Mouse (Mus musculus): Measurements from ENCODE around the gene Noc2l. TPM values are rescaled to one million over a fixed set of nuclear protein-coding genes. Genes with fewer than 3 reads are reported as not detected.

Gene Noc2l
- polyA plus RNA-seq, 1 experiment from 2014 or later, result 78.0 TPM

- ATAC-seq (ENCODE audit: low FRiP score) (no peak), DNase-seq (ENCODE audit: low spot score) (no peak)
- 0 out of 2 replicates have a peak, but pooled peaks cover 3% of the 10 kb centered on the region for H3K4me1 ChIP-seq (replicated peaks; ENCODE audit: control insufficient read depth, insufficient read depth, low read length)
- no peaks in the 10 kb centered on the region for H3K9me3 ChIP-seq (ENCODE audit: control insufficient read depth, low read length)
- 88% methylated on average over 4 of the region's 4 CpGs for WGBS
- no peak overlapping the region for H3K27ac ChIP-seq (ENCODE audit: low read depth, low read length)
- no peaks in the 10 kb centered on the region for H3K27me3 ChIP-seq (ENCODE audit: control insufficient read depth, insufficient read depth, low read length)
- H3K4me2 ChIP-seq (replicated peaks; ENCODE audit: low read depth, low read length), result no peak overlapping the region
- no peak overlapping the region for H3K4me3 ChIP-seq (ENCODE audit: low read depth, low read length)
- H3K36me3 ChIP-seq (ENCODE audit: control insufficient read depth, insufficient read depth, low read length), result no peaks in the 10 kb centered on the region
- no peak overlapping the region for H3K9ac ChIP-seq (ENCODE audit: low read depth, low read length)
Measured at GRCm38 (mm10) chr4:156208872-156209271, 26.9 kb upstream of the Noc2l start.

GRCm38 (mm10) chr4:156209963-156210635, 25.7 kb upstream of the Noc2l start:
- ATAC-seq (ENCODE audit: low FRiP score) (no peak), DNase-seq (ENCODE audit: low spot score) (no peak)
- WGBS, result 81% methylated on average over 13 of the region's 13 CpGs
- no peak overlapping the region for H3K9ac ChIP-seq (ENCODE audit: low read depth, low read length)
- no peaks in the 10 kb centered on the region for H3K36me3 ChIP-seq (ENCODE audit: control insufficient read depth, insufficient read depth, low read length)
- H3K27ac ChIP-seq (ENCODE audit: low read depth, low read length), result no peak overlapping the region
- H3K4me3 ChIP-seq (ENCODE audit: low read depth, low read length), result no peak overlapping the region
- no peaks in the 10 kb centered on the region for H3K4me1 ChIP-seq (replicated peaks; ENCODE audit: control insufficient read depth, insufficient read depth, low read length)
- H3K27me3 ChIP-seq (ENCODE audit: control insufficient read depth, insufficient read depth, low read length), result no peaks in the 10 kb centered on the region
- H3K9me3 ChIP-seq (ENCODE audit: control insufficient read depth, low read length), result no peaks in the 10 kb centered on the region
- H3K4me2 ChIP-seq (replicated peaks; ENCODE audit: low read depth, low read length), result no peak overlapping the region

GRCm38 (mm10) chr4:156213134-156213533, 22.7 kb upstream of the Noc2l start:
- Histone ChIP-seq H3K4me1 (replicated peaks; ENCODE audit: control insufficient read depth, insufficient read depth, low read length) (no peaks in the 10 kb centered on the region), H3K4me3 (ENCODE audit: low read depth, low read length) (no peak overlapping the region), H3K27ac (ENCODE audit: low read depth, low read length) (no peak overlapping the region), H3K27me3 (ENCODE audit: control insufficient read depth, insufficient read depth, low read length) (no peaks in the 10 kb centered on the region), H3K4me2 (replicated peaks; ENCODE audit: low read depth, low read length) (no peak overlapping the region), H3K36me3 (ENCODE audit: control insufficient read depth, insufficient read depth, low read length) (no peaks in the 10 kb centered on the region), H3K9ac (ENCODE audit: low read depth, low read length) (no peak overlapping the region), H3K9me3 (ENCODE audit: control insufficient read depth, low read length) (no peaks in the 10 kb centered on the region)
- DNase-seq (ENCODE audit: low spot score) (no peak), ATAC-seq (ENCODE audit: low FRiP score) (no peak)
- 94% methylated on average over 13 of the region's 13 CpGs for WGBS

- Histone ChIP-seq H3K36me3 (ENCODE audit: control insufficient read depth, insufficient read depth, low read length) (no peaks in the 10 kb centered on the region), H3K4me2 (replicated peaks; ENCODE audit: low read depth, low read length) (no peak within 1 kb of the TSS), H3K4me3 (ENCODE audit: low read depth, low read length) (no peak within 1 kb of the TSS), H3K9me3 (ENCODE audit: control insufficient read depth, low read length) (no peaks in the 10 kb centered on the region), H3K9ac (ENCODE audit: low read depth, low read length) (no peak within 1 kb of the TSS), H3K27me3 (ENCODE audit: control insufficient read depth, insufficient read depth, low read length) (no peaks in the 10 kb centered on the region), H3K4me1 (replicated peaks; ENCODE audit: control insufficient read depth, insufficient read depth, low read length) (no peaks in the 10 kb centered on the region), H3K27ac (ENCODE audit: low read depth, low read length) (no peak within 1 kb of the TSS)
- ATAC-seq (ENCODE audit: low FRiP score) (no peak), DNase-seq (ENCODE audit: low spot score) (no peak)
- WGBS, result 74% methylated on average over 4 of the region's 4 CpGs
Measured at GRCm38 (mm10) chr4:156215649-156216048, 20.2 kb upstream of the Noc2l start, which contains the start of gene Perm1. TSS of gene Perm1 (plus strand) at chr4:156215868.

- H3K4me2 ChIP-seq (replicated peaks; ENCODE audit: low read depth, low read length), result no peak overlapping the region
Measured at GRCm38 (mm10) chr4:156216196-156216595, 19.6 kb upstream of the Noc2l start.

GRCm38 (mm10) chr4:156217022-156217669, 18.7 kb upstream of the Noc2l start:
- DNase-seq (ENCODE audit: low spot score) (no peak), ATAC-seq (ENCODE audit: low FRiP score) (no peak)
- Histone ChIP-seq H3K4me1 (replicated peaks; ENCODE audit: control insufficient read depth, insufficient read depth, low read length) (no peaks in the 10 kb centered on the region), H3K9ac (ENCODE audit: low read depth, low read length) (no peak overlapping the region), H3K4me2 (replicated peaks; ENCODE audit: low read depth, low read length) (no peak overlapping the region), H3K4me3 (ENCODE audit: low read depth, low read length) (no peak overlapping the region), H3K9me3 (ENCODE audit: control insufficient read depth, low read length) (no peaks in the 10 kb centered on the region), H3K27ac (ENCODE audit: low read depth, low read length) (no peak overlapping the region), H3K36me3 (ENCODE audit: control insufficient read depth, insufficient read depth, low read length) (no peaks in the 10 kb centered on the region), H3K27me3 (ENCODE audit: control insufficient read depth, insufficient read depth, low read length) (no peaks in the 10 kb centered on the region)
- 83% methylated on average over 15 of the region's 16 CpGs for WGBS

More at GRCm38 (mm10) chr4:156216196-156216595, 19.6 kb upstream of the Noc2l start:
- Histone ChIP-seq H3K4me3 (ENCODE audit: low read depth, low read length) (no peak overlapping the region), H3K9me3 (ENCODE audit: control insufficient read depth, low read length) (no peaks in the 10 kb centered on the region), H3K9ac (ENCODE audit: low read depth, low read length) (no peak overlapping the region), H3K4me1 (replicated peaks; ENCODE audit: control insufficient read depth, insufficient read depth, low read length) (no peaks in the 10 kb centered on the region), H3K27ac (ENCODE audit: low read depth, low read length) (no peak overlapping the region), H3K27me3 (ENCODE audit: control insufficient read depth, insufficient read depth, low read length) (no peaks in the 10 kb centered on the region), H3K36me3 (ENCODE audit: control insufficient read depth, insufficient read depth, low read length) (no peaks in the 10 kb centered on the region)
- DNase-seq (ENCODE audit: low spot score), result no peak
- ATAC-seq (ENCODE audit: low FRiP score), result no peak
- WGBS, result 98% methylated on average over 2 of the region's 2 CpGs

GRCm38 (mm10) chr4:156217838-156218237, 18.0 kb upstream of the Noc2l start:
- no peaks in the 10 kb centered on the region for H3K4me1 ChIP-seq (replicated peaks; ENCODE audit: control insufficient read depth, insufficient read depth, low read length)
- 80% methylated on average over 16 of the region's 16 CpGs for WGBS
- H3K36me3 ChIP-seq (ENCODE audit: control insufficient read depth, insufficient read depth, low read length), result no peaks in the 10 kb centered on the region
- H3K9ac ChIP-seq (ENCODE audit: low read depth, low read length), result no peak overlapping the region
- H3K9me3 ChIP-seq (ENCODE audit: control insufficient read depth, low read length), result no peaks in the 10 kb centered on the region
- ATAC-seq (ENCODE audit: low FRiP score) (no peak), DNase-seq (ENCODE audit: low spot score) (no peak)
- H3K4me3 ChIP-seq (ENCODE audit: low read depth, low read length), result no peak overlapping the region
- H3K27ac ChIP-seq (ENCODE audit: low read depth, low read length), result no peak overlapping the region
- no peaks in the 10 kb centered on the region for H3K27me3 ChIP-seq (ENCODE audit: control insufficient read depth, insufficient read depth, low read length)
- H3K4me2 ChIP-seq (replicated peaks; ENCODE audit: low read depth, low read length), result no peak overlapping the region

- Histone ChIP-seq H3K36me3 (ENCODE audit: control insufficient read depth, insufficient read depth, low read length) (no peaks in the 10 kb centered on the region), H3K27me3 (ENCODE audit: control insufficient read depth, insufficient read depth, low read length) (no peaks in the 10 kb centered on the region), H3K27ac (ENCODE audit: low read depth, low read length) (no peak overlapping the region), H3K9me3 (ENCODE audit: control insufficient read depth, low read length) (no peaks in the 10 kb centered on the region), H3K4me3 (ENCODE audit: low read depth, low read length) (no peak overlapping the region), H3K9ac (ENCODE audit: low read depth, low read length) (no peak overlapping the region), H3K4me2 (replicated peaks; ENCODE audit: low read depth, low read length) (no peak overlapping the region), H3K4me1 (replicated peaks; ENCODE audit: control insufficient read depth, insufficient read depth, low read length) (no peaks in the 10 kb centered on the region)
- DNase-seq (ENCODE audit: low spot score) (no peak), ATAC-seq (ENCODE audit: low FRiP score) (no peak)
- 90% methylated on average over 11 of the region's 11 CpGs for WGBS
Measured at GRCm38 (mm10) chr4:156219936-156220335, 15.9 kb upstream of the Noc2l start.

GRCm38 (mm10) chr4:156224276-156224675, 11.5 kb upstream of the Noc2l start:
- Histone ChIP-seq H3K27ac (ENCODE audit: low read depth, low read length) (no peak overlapping the region), H3K9me3 (ENCODE audit: control insufficient read depth, low read length) (no peaks in the 10 kb centered on the region), H3K36me3 (ENCODE audit: control insufficient read depth, insufficient read depth, low read length) (0 out of 2 replicates have a peak, but pooled peaks cover under 1% of the 10 kb centered on the region), H3K9ac (ENCODE audit: low read depth, low read length) (no peak overlapping the region), H3K4me3 (ENCODE audit: low read depth, low read length) (no peak overlapping the region), H3K4me2 (replicated peaks; ENCODE audit: low read depth, low read length) (no peak overlapping the region), H3K27me3 (ENCODE audit: control insufficient read depth, insufficient read depth, low read length) (no peaks in the 10 kb centered on the region), H3K4me1 (replicated peaks; ENCODE audit: control insufficient read depth, insufficient read depth, low read length) (no peaks in the 10 kb centered on the region)
- DNase-seq (ENCODE audit: low spot score) (no peak), ATAC-seq (ENCODE audit: low FRiP score) (no peak)
- WGBS, result 91% methylated on average over 2 of the region's 2 CpGs

All from hindbrain, embryonic 11.5 days (tissue).